In genomic region chrX:151132785-151133184, GRCm38 (mm10) we compare ENCODE assay signal across 10 mouse cellular contexts. TPM values are rescaled to one million over a fixed set of nuclear protein-coding genes. Genes with fewer than 3 reads are reported as not detected.
A peak's percentile ranks its signal among the peaks of the same experiment; 100 is the strongest.
DNase-seq lines count a peak whose midpoint lies in the region; ATAC-seq and TF ChIP-seq lines count a peak whose summit lies in the region.
"Had no signal": no experiment of that assay in that cellular context is flagged by ENCODE, and none has a peak within 500 bp of the region (broad histone marks: within the 10 kb centered on the region; RNA-seq: fewer than 3 reads in every experiment).

No protein-coding gene starts in this region.

- no peaks in the 10 kb centered on the region for H3K4me1 ChIP-seq in lung, embryonic 16.5 days (replicated peaks; ENCODE audit: control insufficient read depth, insufficient read depth, low read length)
- H3K4me1 ChIP-seq in embryonic facial prominence, embryonic 10.5 days, result no peaks in the 10 kb centered on the region
- H3K4me1 ChIP-seq: megakaryocyte, embryonic 14.5 days had no signal

- no peaks in the 10 kb centered on the region for H3K27me3 ChIP-seq in lung, embryonic 16.5 days (ENCODE audit: control insufficient read depth, insufficient read depth, low read depth, low read length)
- H3K27me3 ChIP-seq in embryonic facial prominence, embryonic 10.5 days (replicated peaks; ENCODE audit: low read depth, poor library complexity, severe bottlenecking), result peaks cover 15% of the 10 kb centered on the region

- TF ChIP-seq CTCF in gastrocnemius, adult 2 months (IDR thresholded peaks at IDR 0.05), result peak; percentile 63

- peak overlapping the region; percentile 31; the same call in 1 of the 2 replicates for H3K4me2 ChIP-seq in lung, embryonic 16.5 days (ENCODE audit: low read depth, low read length)

- H3K4me3 ChIP-seq in gastrocnemius, adult 2 months, result peak overlapping the region; percentile 51
- H3K4me3 ChIP-seq in lung, embryonic 16.5 days (ENCODE audit: low read length), result 0 out of 2 replicates have a peak overlapping the region, but pooled peaks have one; percentile 21
- peak overlapping the region; percentile 36; the same call in 1 of the 2 replicates for H3K4me3 ChIP-seq in embryonic facial prominence, embryonic 10.5 days
- H3K4me3 ChIP-seq: megakaryocyte, embryonic 14.5 days had no signal

- intact Hi-C loops in gastrocnemius, adult 2 months (cut with DNase I), result loop anchor here (10.0 kb wide), 2 partner anchors 212 to 392 kb away; partner anchors contain the start of genes Fam120c and Phf8

- H3K36me3 ChIP-seq in lung, embryonic 16.5 days (ENCODE audit: control insufficient read depth, insufficient read depth, low read length), result no peaks in the 10 kb centered on the region
- no peaks in the 10 kb centered on the region for H3K36me3 ChIP-seq in embryonic facial prominence, embryonic 10.5 days (replicated peaks)

- no peaks in the 10 kb centered on the region for H3K9me3 ChIP-seq in lung, embryonic 16.5 days (ENCODE audit: control insufficient read depth, low read length)
- no peaks in the 10 kb centered on the region for H3K9me3 ChIP-seq in embryonic facial prominence, embryonic 10.5 days

- H3K9ac ChIP-seq in lung, embryonic 16.5 days (ENCODE audit: low read length), result no peak overlapping the region

- no peak for ATAC-seq in lung, embryonic 16.5 days (ENCODE audit: low read depth)
- ATAC-seq: forebrain, embryonic 16.5 days had no signal

- WGBS in lung, embryonic 16.5 days, result 31% methylated on average over 9 of the region's 10 CpGs
- WGBS in embryonic facial prominence, embryonic 10.5 days, result 22% methylated on average over 10 of the region's 10 CpGs

- DNase-seq in gastrocnemius, adult 2 months, result no peak
- DNase-seq in gastrocnemius, adult 8-10 months (ENCODE audit: low spot score in 2 of 2), result no peak
- DNase-seq in lung, adult 18-20 months, result no peak
- DNase-seq in embryonic facial prominence, embryonic 10.5 days (ENCODE audit: low spot score), result no peak
- DNase-seq in retina, postnatal 1 day, result peak; percentile 44
- no peak for DNase-seq in MN1 (ENCODE audit: low spot score)
- no peak for DNase-seq in left cerebral cortex, adult 9 months (ENCODE audit: low spot score in 2 of 2)

- H3K27ac ChIP-seq in gastrocnemius, adult 2 months, result no peak overlapping the region
- no peak overlapping the region for H3K27ac ChIP-seq in lung, embryonic 16.5 days (ENCODE audit: low read length)
- no peak overlapping the region for H3K27ac ChIP-seq in embryonic facial prominence, embryonic 10.5 days (replicated peaks)

RNA-seq across cellular contexts. Expression of gene Tsr2, which starts 36.4 kb away (rescaled TPM):
- total RNA-seq in gastrocnemius, adult 2 months (2021), result 1 to 10 TPM; 7.6 to 9.0 TPM
- total RNA-seq in gastrocnemius, adult 8-10 months (2022), result 1 to 10 TPM; 6.2 to 8.9 (median 8.6) TPM
- polyA plus RNA-seq in lung, embryonic 16.5 days (2015; fragmentation: Nextera tagmentation; extraction: Ambion mirVana), result 27.7 and 28.4 TPM in 2 replicates
- 52.2 and 58.9 TPM in 2 replicates for polyA plus RNA-seq in embryonic facial prominence, embryonic 10.5 days (2016; fragmentation: Nextera tagmentation; extraction: Ambion mirVana)
